Mouse (Mus musculus) left cerebral cortex, adult 9 months (tissue): ENCODE data around the gene Tpbgl.

ENCODE experiments used
- DNase-seq, 2 experiments: peaks; one replicate each; pipeline ENCODE4 v3.0.0; 2022; ENCODE audit warnings: low spot score in 2 of 2

Tpbgl gene

GRCm38 (mm10) chr7:99642078-99642477, 15.2 kb upstream of the Tpbgl start:
- DNase-seq, result no peak

- DNase-seq, result no peak
Observed at GRCm38 (mm10) chr7:99641245-99641644, 14.3 kb upstream of the Tpbgl start.

GRCm38 (mm10) chr7:99633966-99634665, 7.2 kb upstream of the Tpbgl start:
- no peak for DNase-seq

GRCm38 (mm10) chr7:99632286-99632685, 5.4 kb upstream of the Tpbgl start:
- no peak for DNase-seq

- DNase-seq, result no peak
Observed at GRCm38 (mm10) chr7:99627366-99627765, 463 bp upstream of the Tpbgl start.

GRCm38 (mm10) chr7:99625722-99626375, 1.1 kb downstream of the Tpbgl start:
- DNase-seq, result peak; percentile 63 to 86

GRCm38 (mm10) chr7:99618860-99619259, 8.0 kb downstream of the Tpbgl start:
- DNase-seq, result peak in 1 of 2 experiments; percentile 47

GRCm38 (mm10) chr7:99618264-99618663, 8.6 kb downstream of the Tpbgl start:
- DNase-seq, result no peak

- no peak for DNase-seq
Observed at GRCm38 (mm10) chr7:99607632-99608031, 19.3 kb downstream of the Tpbgl start.

GRCm38 (mm10) chr7:99606766-99607165, 20.1 kb downstream of the Tpbgl start:
- DNase-seq, result no peak

GRCm38 (mm10) chr7:99606303-99606702, 20.6 kb downstream of the Tpbgl start:
- no peak for DNase-seq

GRCm38 (mm10) chr7:99605058-99605457, 21.8 kb downstream of the Tpbgl start:
- no peak for DNase-seq

- DNase-seq, result no peak
Observed at GRCm38 (mm10) chr7:99603875-99604662, 22.8 kb downstream of the Tpbgl start.

- no peak for DNase-seq
Observed at GRCm38 (mm10) chr7:99598722-99599121, 28.2 kb downstream of the Tpbgl start.

- no peak for DNase-seq
Observed at GRCm38 (mm10) chr7:99593868-99594803, 32.8 kb downstream of the Tpbgl start.

GRCm38 (mm10) chr7:99592669-99593068, 34.2 kb downstream of the Tpbgl start:
- DNase-seq, result no peak

- DNase-seq, result no peak
Observed at GRCm38 (mm10) chr7:99590646-99591045, 36.3 kb downstream of the Tpbgl start.

GRCm38 (mm10) chr7:99590064-99590463, 36.8 kb downstream of the Tpbgl start:
- DNase-seq, result peak in 1 of 2 experiments; percentile 79

GRCm38 (mm10) chr7:99585976-99586375, 40.9 kb downstream of the Tpbgl start:
- DNase-seq, result no peak

- DNase-seq, result no peak
Observed at GRCm38 (mm10) chr7:99583625-99584024, 43.3 kb downstream of the Tpbgl start.

GRCm38 (mm10) chr7:99582867-99583266, 44.0 kb downstream of the Tpbgl start:
- DNase-seq, result no peak
